Mouse (Mus musculus) bone marrow, adult 2 months (tissue): ENCODE data around the gene Trip11. TPM values are rescaled to one million over a fixed set of nuclear protein-coding genes. Genes with fewer than 3 reads are reported as not detected.
A peak's percentile ranks its signal among the peaks of the same experiment; 100 is the strongest.
"Not testable (repeated sequence)": the region's sequence is repeated elsewhere in the genome, so short reads cannot be mapped to it uniquely, and the experiment has no call there.

Source experiments
- H3K27ac ChIP-seq: fragments of 200-500 bp; 2 replicates; pipeline ENCODE4 v1.5.1; 2012; ENCODE audit warnings: low read depth, mild to moderate bottlenecking, control low read depth, inconsistent platforms, low read length; ENCODE audit not compliant: control insufficient read depth, poor library complexity, insufficient read depth
- H3K4me1 ChIP-seq: fragments of 200-500 bp; 2 replicates; pipeline ENCODE4 v1.6.1; 2011; ENCODE audit warnings: low read length; ENCODE audit not compliant: control insufficient read depth, insufficient read depth
- H3K4me3 ChIP-seq: fragments of 200-500 bp; replicated peaks from 2 replicates; pipeline ENCODE3; 2011; ENCODE audit warnings: mild to moderate bottlenecking, low read depth, low read length, control low read depth; ENCODE audit not compliant: control insufficient read depth
- CTCF ChIP-seq: fragments of 200-500 bp; IDR thresholded peaks from 2 replicates; pipeline ENCODE4 v1.5.1; 2011; ENCODE audit warnings: low read length, control low read depth; ENCODE audit not compliant: control insufficient read depth, insufficient read depth
- POLR2A ChIP-seq: fragments of 200-500 bp; IDR thresholded peaks from 2 replicates; pipeline ENCODE4 v1.6.1; 2011; ENCODE audit warnings: low read depth, mild to moderate bottlenecking, control low read depth, low read length, borderline replicate concordance; ENCODE audit not compliant: control insufficient read depth
- WGBS: fragments of 180-500 bp; shearing (Covaris S2); methylation state at CpG from one replicate; pipeline ENCODE4 v1.1.7; 2018; 5-methylcytosine and 5-hydroxymethylcytosine counted together
- polyA plus RNA-seq: library from polyadenylated mRNA; stranded (reverse); fragments of >200 nt; gene quantifications from 2 replicates; pipeline ENCODE4 v1.2.4, GENCODE M21; 2011; ENCODE audit warnings: low replicate concordance; ENCODE audit not compliant: missing spikeins, insufficient read depth, insufficient read length

Gene Trip11
- polyA plus RNA-seq, result 7.9 and 17.8 TPM in 2 replicates

GRCm38 (mm10) chr12:101912626-101913490, at the start of gene Trip11:
Trip11 (minus strand) TSS chr12:101913267.
- H3K4me3 ChIP-seq, result peak within 1 kb of the TSS; percentile 99
- under 1% methylated on average over 69 of the region's 69 CpGs for WGBS

GRCm38 (mm10) chr12:101958960-101959780, 46.1 kb upstream of the Trip11 start:
- peak overlapping the region; percentile 8; the same call in 1 of the 2 replicates for H3K27ac ChIP-seq
- H3K4me1 ChIP-seq, H3K4me3 ChIP-seq: not testable (repeated sequence)
- WGBS, result 70% methylated on average over 5 of the region's 5 CpGs

More at GRCm38 (mm10) chr12:101912626-101913490, at the start of gene Trip11:
- Histone ChIP-seq H3K4me1 (no peaks in the 10 kb centered on the region; the same call in none of the 2 replicates), H3K27ac (peak within 1 kb of the TSS; percentile 94)
- TF ChIP-seq POLR2A (peak; percentile 93; the same call in 1 of the 2 replicates), CTCF (no peak)

- no peak overlapping the region for H3K4me3 ChIP-seq
- H3K27ac ChIP-seq, result peak overlapping the region; percentile 8; the same call in 1 of the 2 replicates
- WGBS, result 6% methylated on average over 9 of the region's 9 CpGs
- no peak for TF ChIP-seq CTCF
- no peak for TF ChIP-seq POLR2A
- H3K4me1 ChIP-seq, result no peaks in the 10 kb centered on the region; the same call in 1 of the 2 replicates
These were observed 45.5 kb upstream of the Trip11 start for GRCm38 (mm10) chr12:101958556-101958955.

- TF ChIP-seq POLR2A (peak; percentile 63; the same call in 1 of the 2 replicates), CTCF (peak; percentile 81)
- peak within 1 kb of the TSS; percentile 93 for H3K4me3 ChIP-seq
- under 1% methylated on average over 53 of the region's 54 CpGs for WGBS
- peak within 1 kb of the TSS; percentile 88 for H3K27ac ChIP-seq
- no peaks in the 10 kb centered on the region; the same call in 1 of the 2 replicates for H3K4me1 ChIP-seq
These were observed 45.0 kb upstream of the Trip11 start, which contains the start of gene Atxn3 for GRCm38 (mm10) chr12:101957942-101958544. Atxn3 (minus strand) TSS chr12:101958246.

GRCm38 (mm10) chr12:101957079-101957941, 44.2 kb upstream of the Trip11 start:
- no peaks in the 10 kb centered on the region; the same call in 1 of the 2 replicates for H3K4me1 ChIP-seq
- no peak for TF ChIP-seq POLR2A
- TF ChIP-seq CTCF, result no peak
- 3% methylated on average over 26 of the region's 26 CpGs for WGBS
- H3K27ac ChIP-seq, result peak overlapping the region; percentile 88
- H3K4me3 ChIP-seq, result peak overlapping the region; percentile 93

GRCm38 (mm10) chr12:101955821-101956220, 42.8 kb upstream of the Trip11 start:
- not testable (repeated sequence) for H3K4me3 ChIP-seq, H3K27ac ChIP-seq, H3K4me1 ChIP-seq
- WGBS, result 94% methylated on average over 8 of the region's 8 CpGs

GRCm38 (mm10) chr12:101948801-101949200, 35.7 kb upstream of the Trip11 start:
- H3K27ac ChIP-seq, result no peak overlapping the region
- H3K4me1 ChIP-seq, result no peaks in the 10 kb centered on the region
- WGBS, result 62% methylated on average over 4 of the region's 4 CpGs
- no peak overlapping the region for H3K4me3 ChIP-seq
- TF ChIP-seq CTCF (no peak), POLR2A (no peak)
